Mouse (Mus musculus) E14TG2a.4 (cell line): Measurements from ENCODE around the gene Slc38a7.

ENCODE experiments used
- CTCF ChIP-seq: conservative IDR thresholded peaks from 2 replicates; pipeline ENCODE4 v1.5.1; 2014; ENCODE audit warnings: low read length
- NANOG ChIP-seq: IDR thresholded peaks from 2 replicates; pipeline ENCODE4 v1.6.1; 2014; ENCODE audit warnings: borderline replicate concordance, low read length, mixed read lengths
- POU5F1 ChIP-seq: IDR thresholded peaks from 2 replicates; pipeline ENCODE4 v1.6.1; 2014; ENCODE audit warnings: low read length, borderline replicate concordance

GRCm38 (mm10) chr8:95875270-95875669, 21.9 kb upstream of the Slc38a7 start:
- TF ChIP-seq CTCF = no peak
- TF ChIP-seq POU5F1 = no peak
- no peak for TF ChIP-seq NANOG
